Mouse (Mus musculus): ENCODE results near the gene Snf8.

Snf8 gene

DNA sequence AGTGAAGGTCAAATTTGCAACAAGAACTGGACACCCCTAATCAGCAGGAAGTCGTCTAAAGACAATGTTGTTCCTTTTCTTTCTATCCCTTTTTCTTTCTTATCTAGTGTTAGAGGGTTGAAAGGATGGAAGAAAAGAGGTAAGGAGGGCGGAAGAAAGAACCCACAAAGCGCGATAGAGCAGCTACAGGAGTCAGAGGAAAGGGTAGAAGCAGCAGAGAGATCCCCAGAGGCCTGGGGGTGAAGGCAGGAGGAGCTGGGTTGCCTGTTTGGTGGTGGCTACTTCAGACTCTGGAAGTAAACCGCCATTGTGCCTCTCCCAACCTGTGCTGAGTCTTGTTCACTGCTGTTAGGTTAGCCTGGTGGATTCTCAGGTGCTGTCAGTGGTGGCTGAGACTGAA lies 6.6 kb upstream of the Snf8 start:
- DNase-seq (ENCODE audit: low spot score in 2 of 2), result no peak

- no peak for DNase-seq (ENCODE audit: low spot score in 2 of 2)
Observed at GRCm38 (mm10) chr11:96030571-96030970, 4.1 kb upstream of the Snf8 start.

GRCm38 (mm10) chr11:96031701-96032100 lies 3.0 kb upstream of the Snf8 start:
- DNase-seq (ENCODE audit: low spot score in 2 of 2), result no peak

- no peak for DNase-seq (ENCODE audit: low spot score in 2 of 2)
Observed at GRCm38 (mm10) chr11:96033264-96033663, 1.4 kb upstream of the Snf8 start.

- DNase-seq (ENCODE audit: low spot score in 2 of 2), result no peak
Observed at GRCm38 (mm10) chr11:96034116-96034515, 569 bp upstream of the Snf8 start.

DNA sequence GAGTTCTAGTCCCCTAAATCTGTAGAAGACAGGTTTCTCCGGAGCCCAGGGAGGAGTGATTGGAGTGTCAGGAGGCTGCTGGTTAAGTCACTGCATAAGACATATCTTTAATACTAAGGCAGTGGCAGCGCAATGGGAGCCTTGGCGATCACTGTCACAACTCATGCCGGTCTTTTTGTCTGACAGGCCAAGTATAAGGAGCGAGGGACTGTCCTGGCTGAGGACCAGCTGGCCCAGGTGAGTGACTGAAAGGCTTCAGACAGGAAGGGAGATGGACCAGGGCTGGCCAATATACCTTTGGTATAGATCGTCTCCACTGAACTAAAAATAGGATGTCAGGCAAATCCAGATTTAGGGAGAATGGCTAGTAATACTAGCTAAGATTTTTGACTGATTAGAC lies 448 bp downstream of the Snf8 start:
- DNase-seq (ENCODE audit: low spot score in 2 of 2), result no peak

GRCm38 (mm10) chr11:96037499-96037898 lies 2.8 kb downstream of the Snf8 start:
- DNase-seq (ENCODE audit: low spot score in 2 of 2), result no peak

DNA sequence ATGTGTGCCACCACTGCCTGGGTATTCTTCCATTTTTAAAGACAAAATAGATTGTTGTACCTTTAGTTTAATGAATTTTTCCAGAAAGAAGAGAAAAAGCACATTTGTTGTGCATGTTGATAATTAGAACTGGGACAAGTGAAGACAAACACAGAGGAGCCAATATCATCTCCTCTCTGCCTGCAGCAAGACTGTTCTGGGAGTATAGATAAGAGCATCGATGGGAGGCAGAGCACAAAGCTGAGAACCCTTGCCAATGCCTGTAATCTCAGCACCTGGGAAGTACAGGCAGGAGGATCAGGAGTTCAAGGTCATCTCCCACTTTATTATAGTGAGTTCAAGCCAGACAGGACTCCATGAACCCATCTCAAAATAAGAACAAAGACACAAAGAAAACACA lies 3.9 kb downstream of the Snf8 start:
- no peak for DNase-seq (ENCODE audit: low spot score in 2 of 2)

DNA sequence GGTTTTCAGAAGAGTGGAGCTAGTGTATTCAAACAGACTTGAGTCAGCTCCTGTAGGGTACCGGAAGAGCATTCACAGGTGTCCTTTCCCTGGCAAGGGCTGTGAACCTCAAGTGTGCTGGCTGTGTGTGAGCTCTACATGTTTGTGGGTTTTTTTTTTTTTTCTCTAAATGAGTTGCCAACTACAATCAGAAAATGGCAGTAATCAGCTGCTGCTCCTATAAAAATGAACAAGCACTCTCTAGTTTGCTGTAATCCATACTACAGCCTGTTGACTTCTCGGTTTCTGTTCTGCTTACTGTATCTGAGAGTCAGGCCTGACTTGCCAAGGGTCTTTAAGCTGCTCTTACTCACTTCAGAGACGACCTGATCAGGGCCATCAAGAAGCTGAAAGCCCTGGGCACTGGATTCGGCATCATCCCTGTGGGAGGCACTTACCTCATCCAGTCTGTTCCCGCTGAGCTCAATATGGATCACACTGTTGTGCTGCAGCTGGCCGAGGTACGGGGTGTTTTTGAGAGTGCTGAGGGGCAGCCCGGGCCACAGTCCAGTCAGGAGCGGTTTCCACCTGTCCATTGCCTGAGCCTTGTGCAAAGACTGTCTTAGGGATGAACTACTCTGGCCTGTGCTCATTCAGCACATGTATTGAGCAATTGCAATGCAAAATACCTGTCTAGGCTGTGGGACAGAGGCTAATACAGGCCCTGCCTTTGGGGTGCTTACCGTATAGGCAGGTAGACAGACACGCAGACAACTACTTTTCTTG lies 10.3 kb downstream of the Snf8 start:
- DNase-seq (ENCODE audit: low spot score in 2 of 2), result no peak

- DNase-seq (ENCODE audit: low spot score in 2 of 2), result no peak
Observed at GRCm38 (mm10) chr11:96046028-96046427, 11.3 kb downstream of the Snf8 start.

GRCm38 (mm10) chr11:96046793-96047192 lies 12.1 kb downstream of the Snf8 start:
- DNase-seq (ENCODE audit: low spot score in 2 of 2), result no peak

DNA sequence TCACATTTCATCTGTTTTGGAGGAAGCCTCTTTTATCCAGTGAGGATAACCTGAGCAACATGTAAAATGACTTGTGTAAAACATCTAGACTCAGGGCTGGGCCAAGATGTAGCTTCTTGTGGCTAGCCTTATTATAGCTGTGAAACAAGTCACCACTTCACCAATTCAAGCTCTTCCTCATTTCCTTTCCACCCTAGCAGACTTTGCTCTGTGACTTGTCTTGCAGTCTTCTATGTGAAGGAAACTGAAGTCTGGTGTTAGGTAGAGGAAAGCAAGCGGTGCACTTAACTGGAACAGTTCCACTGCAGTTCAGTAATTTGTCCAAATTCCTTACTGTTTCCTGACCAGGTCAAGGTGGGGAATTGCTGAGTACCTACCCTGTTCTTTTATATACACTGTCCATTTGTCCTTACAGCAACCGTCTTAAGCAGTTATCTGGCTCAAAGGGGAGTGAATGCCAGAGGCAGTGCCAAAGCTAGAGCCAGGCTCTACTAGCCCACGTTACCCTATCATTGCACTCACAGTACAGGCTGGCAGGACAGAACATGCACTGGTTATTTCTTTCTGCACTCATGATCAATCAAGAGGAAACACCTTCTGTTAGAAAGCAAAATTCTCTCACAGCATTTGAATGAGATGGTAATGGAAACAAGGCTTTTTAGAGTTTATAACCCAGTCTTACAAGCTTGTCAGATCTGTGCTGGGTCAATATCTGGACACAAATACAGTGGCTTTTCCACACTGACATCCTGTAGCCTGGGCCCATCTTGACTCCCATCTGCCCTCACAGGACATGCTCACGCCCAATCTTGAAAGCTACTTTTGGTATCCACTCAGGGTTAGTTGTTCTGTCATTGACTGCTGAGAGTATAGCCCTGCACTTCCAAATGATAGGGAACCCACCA lies 13.0 kb downstream of the Snf8 start:
- DNase-seq (ENCODE audit: low spot score in 2 of 2), result no peak

DNA sequence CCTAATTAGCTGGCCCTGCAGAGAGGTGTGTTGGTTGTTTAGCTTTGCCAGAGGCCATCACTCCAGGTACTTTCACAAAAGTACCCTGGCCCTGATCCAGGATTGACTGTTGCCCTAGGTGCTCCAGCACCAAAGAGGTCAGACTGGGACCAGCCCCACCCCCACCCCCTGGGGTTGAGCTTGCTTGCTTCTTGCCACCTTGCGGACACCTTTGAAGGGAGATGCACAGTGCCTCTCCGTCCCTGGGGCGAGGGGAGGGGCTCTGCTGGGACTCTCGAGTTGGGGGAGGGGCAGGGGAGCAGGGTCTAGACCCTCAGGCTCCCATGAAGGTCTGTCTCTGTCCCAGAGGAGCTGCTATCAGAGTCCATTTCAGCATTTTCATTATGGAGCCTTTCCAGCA lies 15.3 kb downstream of the Snf8 start:
- no peak for DNase-seq (ENCODE audit: low spot score in 2 of 2)

- DNase-seq (ENCODE audit: low spot score in 2 of 2), result no peak
Observed at GRCm38 (mm10) chr11:96050854-96051253, 16.2 kb downstream of the Snf8 start.

- DNase-seq (ENCODE audit: low spot score in 2 of 2), result no peak
Observed at GRCm38 (mm10) chr11:96058309-96058708, 23.6 kb downstream of the Snf8 start.

DNA sequence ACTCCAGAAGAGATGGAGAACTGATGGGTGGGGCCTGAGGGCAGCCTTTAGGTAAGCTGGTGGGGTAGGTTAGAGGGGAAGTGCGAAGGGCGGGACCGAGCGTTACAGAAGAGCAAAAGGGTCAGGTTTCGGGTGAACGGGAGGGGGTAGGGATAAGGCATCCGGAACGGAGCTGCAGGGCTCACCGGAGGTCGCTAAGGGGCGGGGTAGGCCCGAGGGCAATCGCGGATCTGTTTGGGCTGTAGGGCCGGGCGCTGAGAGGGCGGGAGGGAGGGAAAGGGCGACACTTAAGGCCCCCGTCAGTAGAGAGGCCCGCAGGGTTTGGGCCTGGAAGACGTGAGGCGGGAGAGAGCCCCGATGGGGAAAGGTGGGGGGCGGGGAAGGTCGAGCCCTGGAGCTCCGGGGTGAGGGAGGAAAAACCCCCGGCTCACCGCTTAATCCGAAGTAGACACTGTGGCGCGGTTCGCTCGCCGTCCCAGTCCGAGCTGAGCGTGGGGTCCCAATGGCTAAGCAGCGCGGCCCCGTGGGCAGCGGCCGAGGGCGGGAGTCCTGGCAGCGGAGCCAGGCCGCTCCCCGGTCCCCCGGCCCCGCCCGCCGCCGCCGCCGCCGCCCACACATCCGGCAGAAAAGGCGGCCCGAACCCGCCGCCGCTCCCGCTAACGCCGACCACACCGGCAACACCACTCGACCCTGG lies 30.0 kb downstream of the Snf8 start:
- peak; percentile 24 to 47 for DNase-seq (ENCODE audit: low spot score in 2 of 2)

GRCm38 (mm10) chr11:96065215-96065911 lies 30.7 kb downstream of the Snf8 start, which contains the start of gene Ube2z:
Gene Ube2z (minus strand): TSS chr11:96065388.
- peak; percentile 96 to 97 for DNase-seq (ENCODE audit: low spot score in 2 of 2)

GRCm38 (mm10) chr11:96068231-96068630 lies 33.5 kb downstream of the Snf8 start:
- no peak for DNase-seq (ENCODE audit: low spot score in 2 of 2)

- DNase-seq (ENCODE audit: low spot score in 2 of 2), result no peak
Observed at GRCm38 (mm10) chr11:96070353-96070752, 35.7 kb downstream of the Snf8 start.

GRCm38 (mm10) chr11:96071013-96071412 lies 36.3 kb downstream of the Snf8 start:
- DNase-seq (ENCODE audit: low spot score in 2 of 2), result no peak

DNA sequence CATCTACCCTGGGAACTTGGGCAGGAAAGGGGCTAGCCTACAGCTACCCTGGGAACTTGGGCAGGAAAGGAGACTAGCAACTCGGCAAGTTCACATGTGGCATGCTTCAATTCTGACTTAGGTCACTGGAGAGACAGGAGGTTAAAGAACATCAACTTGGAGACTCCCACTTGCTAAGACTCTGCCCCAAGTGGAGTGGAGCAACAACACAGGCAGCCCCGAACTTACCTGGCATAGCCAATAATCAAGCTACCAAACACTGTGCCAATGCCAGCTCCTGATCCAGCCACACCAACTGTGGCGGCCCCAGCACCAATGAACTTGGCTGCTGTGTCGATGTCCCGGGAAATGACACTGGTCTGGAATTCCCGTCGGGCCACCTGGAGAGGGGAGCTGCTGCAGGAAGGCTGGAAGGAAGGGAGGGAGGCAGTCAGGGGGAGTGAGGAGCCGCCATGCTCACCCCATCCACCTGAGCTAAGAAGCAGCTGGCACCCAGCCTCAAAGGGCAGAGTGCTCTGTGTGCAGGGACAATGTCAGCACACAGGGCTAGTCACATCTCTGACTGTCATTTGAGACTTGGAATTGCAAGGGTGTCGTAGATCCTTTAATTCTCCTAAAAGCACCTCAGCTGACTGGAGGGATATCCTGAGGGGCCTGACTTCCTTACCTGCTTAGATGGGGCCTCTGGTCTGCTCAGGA lies 38.8 kb downstream of the Snf8 start:
- DNase-seq (ENCODE audit: low spot score in 2 of 2), result no peak

Data from natural killer cell, adult 2 months (primary cell).